Mouse (Mus musculus): Measurements from ENCODE around the gene Vcp. TPM values are rescaled to one million over a fixed set of nuclear protein-coding genes. Genes with fewer than 3 reads are reported as not detected.
A peak's percentile ranks its signal among the peaks of the same experiment; 100 is the strongest.

Vcp gene
- polyA plus RNA-seq, 1 experiment = 68.4 TPM

GRCm38 (mm10) chr4:42959382-42959781 is 40.9 kb downstream of the Vcp start:
- TF ChIP-seq POLR2A (IDR thresholded peaks at IDR 0.05; ENCODE audit: low read depth, low read length) = no peak
- no peak for TF ChIP-seq CTCF (IDR thresholded peaks at IDR 0.05; ENCODE audit: extremely low read depth, insufficient read depth, insufficient read length, insufficient replicate concordance)
- WGBS = 50% methylated on average over 4 of the region's 4 CpGs

DNA sequence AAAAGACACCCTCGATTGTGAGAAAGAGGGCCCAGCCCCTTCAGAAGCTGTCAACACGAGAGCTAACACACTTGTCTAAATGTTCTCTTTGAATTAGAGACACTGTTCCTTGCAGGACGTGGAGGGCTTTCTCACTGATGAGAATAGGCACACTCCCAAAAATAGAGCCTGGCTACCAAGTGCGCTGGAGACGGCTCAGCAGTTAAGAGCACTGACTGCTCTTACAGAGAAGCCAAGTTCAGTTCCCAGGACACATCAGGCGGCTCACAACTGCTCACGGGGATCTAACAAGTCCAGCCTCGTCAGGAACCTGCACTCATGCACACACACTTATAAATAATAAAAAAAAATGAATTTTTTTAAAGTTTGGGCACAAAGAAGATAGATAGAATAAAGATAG is 41.4 kb downstream of the Vcp start:
- Histone ChIP-seq H3K4me1 (ENCODE audit: control insufficient read depth, insufficient read depth, insufficient read length) (no peaks in the 10 kb centered on the region), H3K36me3 (ENCODE audit: control insufficient read depth, insufficient read depth, low read length) (peaks cover 5% of the 10 kb centered on the region; the same call in 1 of the 2 replicates), H3K4me3 (ENCODE audit: extremely low read depth, insufficient read depth, insufficient read length) (no peak overlapping the region), H3K27ac (ENCODE audit: insufficient read depth, low read length) (no peak overlapping the region), H3K27me3 (ENCODE audit: control insufficient read depth, insufficient read depth, low read length) (no peaks in the 10 kb centered on the region)
- DNase-seq (ENCODE audit: low read depth in 1 of 2, low spot score in 2 of 2) = no peak
- no peak for TF ChIP-seq POLR2A (IDR thresholded peaks at IDR 0.05; ENCODE audit: low read depth, low read length)
- 82% methylated on average over 8 of the region's 8 CpGs for WGBS

More at GRCm38 (mm10) chr4:42959382-42959781, 40.9 kb downstream of the Vcp start:
- Histone ChIP-seq H3K4me3 (ENCODE audit: extremely low read depth, insufficient read depth, insufficient read length) (no peak overlapping the region), H3K36me3 (ENCODE audit: control insufficient read depth, insufficient read depth, low read length) (peaks cover 5% of the 10 kb centered on the region; the same call in 1 of the 2 replicates), H3K27ac (ENCODE audit: insufficient read depth, low read length) (no peak overlapping the region), H3K4me1 (ENCODE audit: control insufficient read depth, insufficient read depth, insufficient read length) (no peaks in the 10 kb centered on the region), H3K27me3 (ENCODE audit: control insufficient read depth, insufficient read depth, low read length) (no peaks in the 10 kb centered on the region)
- no peak for DNase-seq (ENCODE audit: low read depth in 1 of 2, low spot score in 2 of 2)

- 93% methylated on average over 8 of the region's 8 CpGs for WGBS
- DNase-seq (ENCODE audit: low read depth in 1 of 2, low spot score in 2 of 2) = no peak
- TF ChIP-seq CTCF (IDR thresholded peaks at IDR 0.05; ENCODE audit: extremely low read depth, insufficient read depth, insufficient read length, insufficient replicate concordance) (no peak), POLR2A (IDR thresholded peaks at IDR 0.05; ENCODE audit: low read depth, low read length) (no peak)
Observed at GRCm38 (mm10) chr4:42957979-42958378, 42.3 kb downstream of the Vcp start.

DNA sequence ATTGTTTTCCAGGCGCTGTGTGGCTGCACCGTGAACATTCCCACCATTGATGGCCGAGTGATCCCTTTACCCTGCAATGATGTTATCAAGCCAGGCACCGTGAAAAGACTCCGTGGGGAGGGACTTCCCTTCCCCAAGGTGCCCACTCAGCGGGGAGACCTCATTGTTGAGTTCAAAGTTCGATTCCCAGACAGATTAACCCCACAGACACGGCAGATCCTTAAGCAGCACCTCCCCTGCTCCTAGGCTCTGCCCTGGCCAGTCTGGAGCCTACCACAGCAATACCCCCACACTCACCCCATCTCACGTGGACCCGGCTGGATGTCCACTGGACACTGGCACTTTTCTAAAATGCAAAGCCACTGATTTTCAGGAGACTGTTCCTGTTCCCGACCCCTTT is 43.0 kb downstream of the Vcp start:
- DNase-seq (ENCODE audit: low read depth in 1 of 2, low spot score in 2 of 2) = no peak
- 93% methylated on average over 11 of the region's 11 CpGs for WGBS
- H3K4me3 ChIP-seq (ENCODE audit: extremely low read depth, insufficient read depth, insufficient read length) = no peak overlapping the region
- no peak overlapping the region for H3K27ac ChIP-seq (ENCODE audit: insufficient read depth, low read length)
- H3K4me1 ChIP-seq (ENCODE audit: control insufficient read depth, insufficient read depth, insufficient read length) = no peaks in the 10 kb centered on the region
- H3K36me3 ChIP-seq (ENCODE audit: control insufficient read depth, insufficient read depth, low read length) = peaks cover 5% of the 10 kb centered on the region; the same call in 1 of the 2 replicates
- H3K27me3 ChIP-seq (ENCODE audit: control insufficient read depth, insufficient read depth, low read length) = no peaks in the 10 kb centered on the region
- TF ChIP-seq CTCF (IDR thresholded peaks at IDR 0.05; ENCODE audit: extremely low read depth, insufficient read depth, insufficient read length, insufficient replicate concordance) = no peak
- no peak for TF ChIP-seq POLR2A (IDR thresholded peaks at IDR 0.05; ENCODE audit: low read depth, low read length)

More at GRCm38 (mm10) chr4:42957979-42958378, 42.3 kb downstream of the Vcp start:
- no peak overlapping the region for H3K4me3 ChIP-seq (ENCODE audit: extremely low read depth, insufficient read depth, insufficient read length)
- H3K4me1 ChIP-seq (ENCODE audit: control insufficient read depth, insufficient read depth, insufficient read length) = no peaks in the 10 kb centered on the region
- H3K27ac ChIP-seq (ENCODE audit: insufficient read depth, low read length) = no peak overlapping the region
- no peaks in the 10 kb centered on the region for H3K27me3 ChIP-seq (ENCODE audit: control insufficient read depth, insufficient read depth, low read length)
- H3K36me3 ChIP-seq (ENCODE audit: control insufficient read depth, insufficient read depth, low read length) = peaks cover 5% of the 10 kb centered on the region; the same call in 1 of the 2 replicates

- H3K36me3 ChIP-seq (ENCODE audit: control insufficient read depth, insufficient read depth, low read length) = peaks cover 5% of the 10 kb centered on the region; the same call in 1 of the 2 replicates
- DNase-seq (ENCODE audit: low read depth in 1 of 2, low spot score in 2 of 2) = no peak
- H3K27ac ChIP-seq (ENCODE audit: insufficient read depth, low read length) = no peak overlapping the region
- TF ChIP-seq POLR2A (IDR thresholded peaks at IDR 0.05; ENCODE audit: low read depth, low read length) (no peak), CTCF (IDR thresholded peaks at IDR 0.05; ENCODE audit: extremely low read depth, insufficient read depth, insufficient read length, insufficient replicate concordance) (no peak)
- 95% methylated on average over 17 of the region's 17 CpGs for WGBS
- no peaks in the 10 kb centered on the region for H3K4me1 ChIP-seq (ENCODE audit: control insufficient read depth, insufficient read depth, insufficient read length)
- H3K27me3 ChIP-seq (ENCODE audit: control insufficient read depth, insufficient read depth, low read length) = no peaks in the 10 kb centered on the region
- no peak overlapping the region for H3K4me3 ChIP-seq (ENCODE audit: extremely low read depth, insufficient read depth, insufficient read length)
Observed at GRCm38 (mm10) chr4:42956581-42956980, 43.7 kb downstream of the Vcp start.

GRCm38 (mm10) chr4:42955200-42955599 is 45.1 kb downstream of the Vcp start:
- no peak for DNase-seq (ENCODE audit: low read depth in 1 of 2, low spot score in 2 of 2)
- Histone ChIP-seq H3K27ac (ENCODE audit: insufficient read depth, low read length) (no peak overlapping the region), H3K27me3 (ENCODE audit: control insufficient read depth, insufficient read depth, low read length) (no peaks in the 10 kb centered on the region), H3K4me3 (ENCODE audit: extremely low read depth, insufficient read depth, insufficient read length) (no peak overlapping the region), H3K36me3 (ENCODE audit: control insufficient read depth, insufficient read depth, low read length) (peaks cover 5% of the 10 kb centered on the region; the same call in 1 of the 2 replicates), H3K4me1 (ENCODE audit: control insufficient read depth, insufficient read depth, insufficient read length) (no peaks in the 10 kb centered on the region)
- TF ChIP-seq POLR2A (IDR thresholded peaks at IDR 0.05; ENCODE audit: low read depth, low read length) = no peak
- TF ChIP-seq CTCF (IDR thresholded peaks at IDR 0.05; ENCODE audit: extremely low read depth, insufficient read depth, insufficient read length, insufficient replicate concordance) = no peak
- WGBS = 100% methylated on average over 3 of the region's 3 CpGs

GRCm38 (mm10) chr4:42954297-42954696 is 46.0 kb downstream of the Vcp start:
- WGBS = 29% methylated on average over 10 of the region's 10 CpGs

More at GRCm38 (mm10) chr4:42954297-42954696, 46.0 kb downstream of the Vcp start:
- H3K27me3 ChIP-seq (ENCODE audit: control insufficient read depth, insufficient read depth, low read length) = no peaks in the 10 kb centered on the region
- H3K27ac ChIP-seq (ENCODE audit: insufficient read depth, low read length) = no peak overlapping the region
- H3K4me3 ChIP-seq (ENCODE audit: extremely low read depth, insufficient read depth, insufficient read length) = no peak overlapping the region
- TF ChIP-seq CTCF (IDR thresholded peaks at IDR 0.05; ENCODE audit: extremely low read depth, insufficient read depth, insufficient read length, insufficient replicate concordance) (peak; percentile 85), POLR2A (IDR thresholded peaks at IDR 0.05; ENCODE audit: low read depth, low read length) (no peak)
- peaks cover 5% of the 10 kb centered on the region; the same call in 1 of the 2 replicates for H3K36me3 ChIP-seq (ENCODE audit: control insufficient read depth, insufficient read depth, low read length)
- DNase-seq (ENCODE audit: low read depth in 1 of 2, low spot score in 2 of 2) = peak in 1 of 2 experiments; percentile 35
- no peaks in the 10 kb centered on the region; the same call in 1 of the 2 replicates for H3K4me1 ChIP-seq (ENCODE audit: control insufficient read depth, insufficient read depth, insufficient read length)

All from spleen, adult 2 months (tissue).